Mouse (Mus musculus): ENCODE data around the gene Cyp2c66.
"Not testable (repeated sequence)": the region's sequence is repeated elsewhere in the genome, so short reads cannot be mapped to it uniquely, and the experiment has no call there.

Cyp2c66 gene
- long read RNA-seq, experiment 1: 0 reads
- long read RNA-seq, experiment 2: 0 reads

DNA sequence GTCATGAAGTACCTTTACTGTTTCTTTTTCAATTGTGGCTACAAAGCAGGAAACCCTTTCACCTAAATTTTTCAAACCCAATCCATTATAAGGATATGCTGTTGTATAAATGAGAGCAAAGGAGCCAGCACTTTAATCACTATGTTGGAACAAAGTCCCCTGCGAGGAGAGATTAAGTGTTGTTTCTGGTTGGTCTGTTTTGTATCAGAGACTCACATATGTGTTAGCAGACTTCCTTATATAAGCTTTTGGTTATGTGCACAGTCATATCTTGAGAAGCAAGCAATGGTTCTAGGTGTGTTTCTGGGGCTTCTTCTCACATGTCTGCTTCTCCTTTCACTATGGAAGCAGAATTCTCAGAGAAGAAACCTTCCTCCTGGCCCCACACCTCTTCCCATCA lies at the start of gene Cyp2c66:
Cyp2c66 (plus strand) TSS at position 255 of the 400 bp plus-strand sequence.
- intact Hi-C loops (cut with DNase I): no loop called here

DNA sequence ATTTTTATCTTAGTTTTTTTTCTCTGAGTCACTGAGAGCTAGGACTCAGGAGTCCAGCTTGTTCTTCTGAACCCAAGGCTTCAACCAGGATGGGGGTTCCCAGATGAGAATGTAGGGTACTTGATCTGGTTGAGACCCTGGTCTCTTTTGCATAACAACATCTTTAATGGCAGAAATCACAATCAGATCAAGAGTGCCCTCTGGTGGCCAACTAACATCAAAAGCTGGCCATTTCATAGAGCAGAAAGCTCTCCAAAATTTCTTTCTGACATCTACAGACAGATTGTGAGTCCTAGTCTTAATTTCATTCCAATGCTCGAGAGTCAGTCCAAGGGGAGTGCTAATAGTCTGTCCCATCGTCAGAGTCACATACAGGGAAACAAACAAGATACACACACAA lies 14.9 kb upstream of the Cyp2c66 start:
- intact Hi-C loops (cut with DNase I): not testable (repeated sequence)

DNA sequence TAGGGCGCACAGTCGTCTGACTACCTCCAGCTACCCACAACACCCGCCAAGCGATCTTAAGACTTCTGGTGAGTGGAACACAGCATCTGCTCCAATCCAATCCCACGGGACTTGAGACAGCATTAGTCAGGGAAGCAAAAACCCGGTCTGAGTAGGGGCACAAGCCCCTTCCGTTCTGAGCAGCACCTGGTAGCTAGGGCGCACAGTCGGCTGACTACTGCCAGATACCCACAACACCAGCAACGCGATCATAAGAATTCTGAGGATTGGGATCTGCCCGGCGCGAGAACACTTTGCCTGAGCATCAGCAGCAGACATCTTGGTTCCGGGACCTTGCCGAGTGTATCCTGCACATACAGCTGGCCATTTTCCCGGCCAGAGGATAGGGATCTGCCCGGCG lies 43.1 kb downstream of the Cyp2c66 start:
- intact Hi-C loops (cut with DNase I): not testable (repeated sequence)
